Mouse (Mus musculus) ES-E14 (cell line): ENCODE results near the gene Alb.

ENCODE experiments used
- CHD2 ChIP-seq: IDR thresholded peaks from 2 replicates; pipeline ENCODE4 v1.6.1; 2014; ENCODE audit warnings: mild to moderate bottlenecking, low read depth, low read length, inconsistent platforms
- HCFC1 ChIP-seq: IDR thresholded peaks from 2 replicates; pipeline ENCODE4 v1.6.1; 2012; ENCODE audit warnings: low read length, inconsistent platforms, borderline replicate concordance; ENCODE audit not compliant: insufficient read depth
- MAFK ChIP-seq: IDR thresholded peaks from 2 replicates; pipeline ENCODE4 v1.6.1; 2014; ENCODE audit warnings: mild to moderate bottlenecking, low read depth, low read length, inconsistent platforms; ENCODE audit not compliant: insufficient read depth
- ZC3H11A ChIP-seq: IDR thresholded peaks from 2 replicates; pipeline ENCODE4 v1.6.1; 2012; ENCODE audit warnings: low read depth, mild to moderate bottlenecking, inconsistent platforms, low read length, borderline replicate concordance
- ZNF384 ChIP-seq: IDR thresholded peaks from 2 replicates; pipeline ENCODE4 v1.6.1; 2012; ENCODE audit warnings: low read depth, low read length, inconsistent platforms

DNA sequence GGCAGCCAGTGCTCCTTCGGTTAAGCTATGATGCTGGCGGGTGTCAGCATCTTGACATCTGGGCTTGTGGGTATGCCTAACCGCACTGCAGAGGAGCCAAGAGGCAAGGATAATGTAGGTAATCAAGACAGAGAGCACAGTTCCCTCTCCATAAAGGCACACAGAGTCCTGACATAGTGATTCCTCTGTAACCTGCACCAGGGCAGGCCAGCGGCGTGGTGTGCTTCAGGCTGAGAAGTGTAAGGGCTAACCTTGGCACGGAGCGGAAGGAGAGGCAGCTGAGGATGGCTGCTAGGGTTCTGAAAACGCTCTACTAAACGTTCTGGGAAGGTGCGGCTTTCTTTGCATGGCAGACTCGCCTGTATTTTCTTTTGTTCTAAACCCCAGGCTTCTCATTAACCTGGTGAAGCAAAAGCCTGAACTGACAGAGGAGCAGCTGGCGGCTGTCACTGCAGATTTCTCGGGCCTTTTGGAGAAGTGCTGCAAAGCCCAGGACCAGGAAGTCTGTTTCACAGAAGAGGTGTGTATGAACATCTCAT lies 46.8 kb downstream of the Alb start:
- no peak for TF ChIP-seq HCFC1
- no peak for TF ChIP-seq CHD2
- TF ChIP-seq ZC3H11A, result no peak
- no peak for TF ChIP-seq ZNF384
- TF ChIP-seq MAFK, result no peak
